Mouse (Mus musculus) forebrain, embryonic 11.5 days (tissue): ENCODE results near the gene Sh2d5. TPM values are rescaled to one million over a fixed set of nuclear protein-coding genes. Genes with fewer than 3 reads are reported as not detected.

Source experiments
- ATAC-seq: fragments of 200-750 bp; cut with Nextera tagmentation; replicated peaks from 2 replicates; pipeline ENCODE4 v1.8.0; 2017; ENCODE audit warnings: moderate TSS enrichment; ENCODE audit not compliant: low FRiP score
- DNase-seq: peaks from one replicate; pipeline ENCODE4 v3.0.0-alpha.2; 2017; ENCODE audit warnings: low spot score
- H3K27ac ChIP-seq: fragments of 300-500 bp; sonication (generic); 2 replicates; pipeline ENCODE4 v1.5.1; 2014; ENCODE audit warnings: low read depth, low read length
- H3K27me3 ChIP-seq: fragments of 300-500 bp; sonication (generic); 2 replicates; pipeline ENCODE4 v1.6.1; 2014; ENCODE audit warnings: mild to moderate bottlenecking, low read length, mixed read lengths; ENCODE audit not compliant: control insufficient read depth, insufficient read depth
- H3K36me3 ChIP-seq: fragments of 300-500 bp; sonication (generic); 2 replicates; pipeline ENCODE4 v1.6.1; 2014; ENCODE audit warnings: mild to moderate bottlenecking, low read length, moderate library complexity, mixed read lengths; ENCODE audit not compliant: control insufficient read depth, insufficient read depth
- H3K4me1 ChIP-seq: fragments of 300-500 bp; sonication (generic); replicated peaks from 2 replicates; pipeline ENCODE4 v1.6.1; 2014; ENCODE audit warnings: low read length, mixed read lengths; ENCODE audit not compliant: control insufficient read depth, insufficient read depth
- H3K4me2 ChIP-seq: fragments of 300-500 bp; sonication (generic); 2 replicates; pipeline ENCODE4 v1.6.1; 2014; ENCODE audit warnings: low read depth, mild to moderate bottlenecking, low read length, moderate library complexity, mixed read lengths; ENCODE audit not compliant: severe bottlenecking
- H3K4me3 ChIP-seq: fragments of 300-500 bp; sonication (generic); 2 replicates; pipeline ENCODE4 v1.5.1; 2014; ENCODE audit warnings: low read depth, low read length
- H3K9ac ChIP-seq: fragments of 300-500 bp; sonication (generic); 2 replicates; pipeline ENCODE4 v1.6.1; 2014; ENCODE audit warnings: low read length
- H3K9me3 ChIP-seq: fragments of 300-500 bp; sonication (generic); 2 replicates; pipeline ENCODE4 v1.6.1; 2016; ENCODE audit warnings: low read length, mixed read lengths; ENCODE audit not compliant: control insufficient read depth
- WGBS: fragments of 180-500 bp; shearing (Covaris S2); extraction: QIAGEN DNeasy Blood & Tissue Kit; methylation state at CpG from one replicate; pipeline ENCODE4 v1.1.7; 2014; 5-methylcytosine and 5-hydroxymethylcytosine counted together
- polyA plus RNA-seq: library from polyadenylated mRNA; unstranded; fragments of >200 nt; fragmentation: Nextera tagmentation; extraction: Ambion mirVana; gene quantifications from 2 replicates; pipeline ENCODE4 v1.2.1, GENCODE M21; 2014

The Sh2d5 gene
- polyA plus RNA-seq, 1 experiment from 2014 or later: 0.37 TPM

DNA sequence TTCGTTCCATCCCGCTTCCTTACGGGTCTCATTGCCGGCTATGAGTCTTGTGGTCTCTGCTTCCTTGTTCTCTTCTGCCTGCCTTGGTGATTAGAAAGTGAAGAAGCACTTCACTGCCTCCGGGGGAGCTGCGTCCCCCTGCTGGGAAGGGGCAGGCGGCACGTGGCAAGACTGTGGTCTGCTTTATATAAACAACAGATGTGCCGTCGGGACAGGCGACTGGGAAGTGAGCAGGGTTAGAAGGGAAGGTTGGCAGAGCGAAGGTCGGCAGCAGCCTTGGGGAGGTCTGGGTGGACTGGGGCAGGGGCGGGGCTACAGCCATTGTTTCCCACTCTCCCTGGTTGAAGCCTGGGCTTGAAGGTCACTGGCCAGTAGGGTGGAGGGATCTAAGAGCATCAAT, 1.6 kb downstream of the Sh2d5 start:
- ATAC-seq (peak; percentile 37; the same call in 1 of the 2 replicates), DNase-seq (peak; percentile 73)
- under 1% methylated on average over 14 of the region's 14 CpGs for WGBS
- Histone ChIP-seq H3K9ac (peak overlapping the region; percentile 23; the same call in 1 of the 2 replicates), H3K27ac (no peak overlapping the region), H3K9me3 (no peaks in the 10 kb centered on the region), H3K36me3 (no peaks in the 10 kb centered on the region; the same call in 1 of the 2 replicates), H3K4me3 (peak overlapping the region; percentile 7; the same call in 1 of the 2 replicates), H3K27me3 (peaks cover 50% of the 10 kb centered on the region), H3K4me1 (peaks cover 23% of the 10 kb centered on the region), H3K4me2 (peak overlapping the region; percentile 34)

DNA sequence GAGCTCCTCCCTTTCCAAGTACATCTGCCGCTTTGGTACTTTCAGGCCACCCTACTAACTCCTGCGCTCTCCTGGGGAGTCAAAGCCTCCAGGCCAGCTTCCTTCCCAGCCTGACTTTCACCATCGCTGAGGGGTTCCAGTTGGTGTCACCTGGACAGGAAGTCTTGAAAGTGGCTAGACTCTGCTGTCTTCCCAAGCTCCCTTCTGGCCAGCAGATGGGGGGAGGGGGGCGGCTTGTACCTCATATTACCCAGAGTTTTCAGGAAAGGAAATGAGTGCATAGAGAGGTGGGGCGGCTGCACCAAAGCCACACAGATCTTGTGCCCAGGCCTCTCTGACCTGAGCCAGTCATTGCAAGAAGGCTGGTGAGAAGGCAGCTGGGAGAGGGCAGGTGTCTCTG, 2.0 kb downstream of the Sh2d5 start:
- Histone ChIP-seq H3K4me1 (peaks cover 23% of the 10 kb centered on the region), H3K9ac (peak overlapping the region; percentile 23; the same call in 1 of the 2 replicates), H3K4me2 (peak overlapping the region; percentile 34; the same call in 1 of the 2 replicates), H3K9me3 (no peaks in the 10 kb centered on the region), H3K27ac (no peak overlapping the region), H3K4me3 (no peak overlapping the region), H3K36me3 (no peaks in the 10 kb centered on the region), H3K27me3 (peaks cover 50% of the 10 kb centered on the region)
- ATAC-seq: no peak
- DNase-seq: no peak
- WGBS: 7% methylated on average over 5 of the region's 5 CpGs

DNA sequence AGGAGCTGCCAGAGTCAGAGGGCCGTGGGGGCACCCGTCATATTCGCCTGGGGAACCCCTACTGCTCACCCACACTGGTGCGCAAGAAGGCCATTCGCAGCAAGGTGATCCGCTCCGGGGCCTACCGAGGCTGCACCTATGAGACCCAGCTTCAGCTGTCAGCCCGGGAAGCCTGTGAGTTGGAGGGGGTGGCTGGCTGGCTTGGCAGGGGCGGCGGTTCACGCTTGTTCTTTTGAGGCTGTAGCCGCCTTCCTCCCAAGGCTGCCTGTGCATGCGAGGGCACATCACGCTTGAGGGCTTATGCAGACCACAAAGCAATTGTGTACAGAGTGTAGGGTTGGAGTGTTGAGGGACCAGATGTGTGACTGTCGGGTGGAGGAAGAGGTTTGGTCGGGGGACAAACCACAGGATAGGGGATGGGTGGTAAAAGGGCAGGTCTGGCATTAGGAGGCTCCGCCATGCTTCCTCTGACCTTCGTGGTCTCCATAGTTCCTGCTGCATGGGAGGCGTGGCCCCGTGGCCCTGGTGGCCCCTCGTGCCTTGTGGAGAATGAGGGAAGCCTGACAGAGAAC, 7.0 kb downstream of the Sh2d5 start:
- H3K27me3 ChIP-seq: peaks cover 19% of the 10 kb centered on the region
- 85% methylated on average over 22 of the region's 22 CpGs for WGBS
- H3K36me3 ChIP-seq: no peaks in the 10 kb centered on the region
- no peaks in the 10 kb centered on the region for H3K9me3 ChIP-seq
- no peak overlapping the region for H3K4me2 ChIP-seq
- no peak overlapping the region for H3K4me3 ChIP-seq
- no peak for DNase-seq
- H3K27ac ChIP-seq: no peak overlapping the region
- no peak overlapping the region for H3K9ac ChIP-seq
- ATAC-seq: no peak
- H3K4me1 ChIP-seq: peaks cover 5% of the 10 kb centered on the region; the same call in 1 of the 2 replicates

DNA sequence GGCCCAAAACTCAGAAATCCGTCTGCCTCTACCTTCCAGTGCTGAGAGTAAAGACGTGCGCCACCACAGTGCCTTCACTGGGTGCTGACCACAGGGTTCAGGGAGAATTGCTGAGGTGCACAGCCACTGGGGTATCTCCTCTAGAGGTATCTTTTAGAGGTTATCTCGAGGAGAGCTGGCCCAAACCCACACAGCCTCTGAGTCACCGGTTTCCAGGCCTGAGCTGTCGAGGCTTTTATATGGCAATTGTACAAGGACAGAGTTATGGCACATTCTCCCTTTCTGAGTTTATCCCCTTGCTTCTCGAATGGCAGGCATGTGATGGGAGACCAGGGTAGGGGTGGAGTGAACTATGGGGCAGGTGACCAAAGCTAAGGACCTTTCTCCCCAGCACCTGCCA, 8.5 kb downstream of the Sh2d5 start:
- no peak for ATAC-seq
- Histone ChIP-seq H3K9ac (no peak overlapping the region), H3K27me3 (peaks cover 12% of the 10 kb centered on the region), H3K4me3 (no peak overlapping the region), H3K4me1 (0 out of 2 replicates have a peak, but pooled peaks cover 2% of the 10 kb centered on the region), H3K4me2 (no peak overlapping the region), H3K36me3 (no peaks in the 10 kb centered on the region), H3K27ac (no peak overlapping the region), H3K9me3 (no peaks in the 10 kb centered on the region)
- no peak for DNase-seq
- 81% methylated on average over 7 of the region's 7 CpGs for WGBS

- Histone ChIP-seq H3K4me1 (0 out of 2 replicates have a peak, but pooled peaks cover 2% of the 10 kb centered on the region), H3K36me3 (no peaks in the 10 kb centered on the region), H3K27me3 (peaks cover 11% of the 10 kb centered on the region), H3K4me2 (no peak overlapping the region), H3K9ac (no peak overlapping the region), H3K27ac (no peak overlapping the region), H3K4me3 (no peak overlapping the region), H3K9me3 (no peaks in the 10 kb centered on the region)
- ATAC-seq: no peak
- no peak for DNase-seq
- WGBS: 81% methylated on average over 5 of the region's 5 CpGs
These were observed 9.3 kb downstream of the Sh2d5 start for GRCm38 (mm10) chr4:138259482-138259881.

GRCm38 (mm10) chr4:138261843-138262681, 11.9 kb downstream of the Sh2d5 start:
- Histone ChIP-seq H3K4me2 (peak overlapping the region; percentile 84), H3K4me3 (peak overlapping the region; percentile 65), H3K4me1 (0 out of 2 replicates have a peak, but pooled peaks cover 2% of the 10 kb centered on the region), H3K9me3 (no peaks in the 10 kb centered on the region), H3K36me3 (no peaks in the 10 kb centered on the region), H3K27me3 (peaks cover 11% of the 10 kb centered on the region), H3K27ac (no peak overlapping the region), H3K9ac (peak overlapping the region; percentile 43)
- WGBS: under 1% methylated on average over 73 of the region's 78 CpGs
- peak; percentile 87 for ATAC-seq
- peak; percentile 95 for DNase-seq

DNA sequence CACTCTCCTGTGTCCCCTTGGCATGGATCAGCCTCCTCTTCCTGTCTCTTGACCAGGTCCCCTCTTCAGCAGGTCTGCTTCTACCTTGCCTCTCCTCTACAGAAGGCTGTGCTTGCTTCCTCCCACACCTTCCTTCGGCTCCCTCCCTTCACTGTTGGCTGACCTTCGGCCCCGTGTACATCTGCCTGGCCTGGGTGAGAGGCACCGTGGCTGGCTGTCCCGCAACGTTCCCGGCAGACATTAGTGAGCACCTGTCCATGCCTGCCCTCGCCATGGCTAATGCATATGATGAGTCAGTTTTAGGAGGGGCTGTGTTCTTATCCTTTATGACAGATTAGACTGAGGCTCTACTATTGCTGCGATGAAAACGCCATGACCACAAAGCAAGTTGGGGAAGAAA, 17.7 kb downstream of the Sh2d5 start:
- H3K27ac ChIP-seq: no peak overlapping the region
- no peaks in the 10 kb centered on the region for H3K4me1 ChIP-seq
- no peak overlapping the region for H3K4me2 ChIP-seq
- peaks cover 11% of the 10 kb centered on the region for H3K27me3 ChIP-seq
- no peak overlapping the region for H3K9ac ChIP-seq
- no peak overlapping the region for H3K4me3 ChIP-seq
- DNase-seq (no peak), ATAC-seq (no peak)
- WGBS: 89% methylated on average over 10 of the region's 10 CpGs
- no peaks in the 10 kb centered on the region for H3K9me3 ChIP-seq
- no peaks in the 10 kb centered on the region for H3K36me3 ChIP-seq

- Histone ChIP-seq H3K9ac (no peak overlapping the region), H3K27me3 (no peaks in the 10 kb centered on the region), H3K36me3 (no peaks in the 10 kb centered on the region), H3K4me1 (no peaks in the 10 kb centered on the region), H3K9me3 (no peaks in the 10 kb centered on the region), H3K4me3 (no peak overlapping the region), H3K4me2 (no peak overlapping the region), H3K27ac (no peak overlapping the region)
- DNase-seq (no peak), ATAC-seq (no peak)
- WGBS: 78% methylated on average over 14 of the region's 14 CpGs
These were observed 22.1 kb downstream of the Sh2d5 start for GRCm38 (mm10) chr4:138272011-138272997.
